Mouse (Mus musculus) MEL (cell line): ENCODE measurements around the gene Ly6g6d. TPM values are rescaled to one million over a fixed set of nuclear protein-coding genes. Genes with fewer than 3 reads are reported as not detected.

ENCODE experiments used
- DNase-seq: peaks from one replicate; pipeline ENCODE4 v3.0.0; 2011; ENCODE audit warnings: low read depth, low spot score
- H3K27ac ChIP-seq: 2 replicates; pipeline ENCODE4 v1.5.1; 2012; ENCODE audit warnings: low read depth, mild to moderate bottlenecking, control low read depth, low read length, moderate library complexity; ENCODE audit not compliant: control insufficient read depth
- H3K27me3 ChIP-seq, 2 experiments: fragments of 150-350 bp in 1 of 2; sonication (generic) in 1 of 2; 2 replicates each; pipeline ENCODE4 v1.6.1; 2012; ENCODE audit warnings: low read length in 2 of 2, mild to moderate bottlenecking in 2 of 2, improper control_type of control experiment in 1 of 2, moderate library complexity in 1 of 2; ENCODE audit not compliant: insufficient read depth in 2 of 2, control insufficient read depth in 1 of 2
- H3K36me3 ChIP-seq, 2 experiments: 2 replicates each; pipeline ENCODE4 v1.6.1; 2012 to 2014; ENCODE audit warnings: low read length in 2 of 2, improper control_type of control experiment in 1 of 2, inconsistent platforms in 1 of 2, mild to moderate bottlenecking in 1 of 2; ENCODE audit not compliant: insufficient read depth in 2 of 2, control insufficient read depth in 1 of 2
- H3K4me1 ChIP-seq, 2 experiments: fragments of 150-350 bp in 1 of 2; sonication (generic) in 1 of 2; 2 replicates each; pipeline ENCODE4 v1.6.1; 2012; ENCODE audit warnings: low read length in 2 of 2, improper control_type of control experiment in 1 of 2, mild to moderate bottlenecking in 1 of 2; ENCODE audit not compliant: insufficient read depth in 2 of 2, control insufficient read depth in 1 of 2
- H3K4me3 ChIP-seq, 2 experiments: fragments of 150-350 bp in 1 of 2; sonication (generic) in 1 of 2; 2 replicates each; pipeline ENCODE4 v1.5.1; 2012; ENCODE audit warnings: low read depth in 2 of 2, low read length in 2 of 2, mild to moderate bottlenecking in 2 of 2, moderate library complexity in 2 of 2, control low read depth in 1 of 2, improper control_type of control experiment in 1 of 2; ENCODE audit not compliant: control insufficient read depth in 1 of 2, insufficient read depth in 1 of 2
- H3K79me2 ChIP-seq: 2 replicates; pipeline ENCODE4 v1.6.1; 2012; ENCODE audit warnings: mild to moderate bottlenecking, low read length, moderate library complexity; ENCODE audit not compliant: control insufficient read depth, poor library complexity, insufficient read depth
- H3K9ac ChIP-seq: 2 replicates; pipeline ENCODE4 v1.6.1; 2012; ENCODE audit warnings: low read depth, mild to moderate bottlenecking, control low read depth, low read length, moderate library complexity; ENCODE audit not compliant: control insufficient read depth, poor library complexity, severe bottlenecking
- H3K9me3 ChIP-seq: fragments of 150-350 bp; sonication (generic); replicated peaks from 2 replicates; pipeline ENCODE4 v1.6.1; 2012; ENCODE audit warnings: mild to moderate bottlenecking, low read length, improper control_type of control experiment, moderate library complexity; ENCODE audit not compliant: insufficient read depth
- BHLHE40 ChIP-seq: IDR thresholded peaks from 2 replicates; pipeline ENCODE4 v1.6.1; 2012; ENCODE audit warnings: low read depth, mild to moderate bottlenecking, inconsistent platforms, low read length, improper control_type of control experiment, borderline replicate concordance
- CHD1 ChIP-seq: IDR thresholded peaks from 2 replicates; pipeline ENCODE4 v1.6.1; 2012; ENCODE audit warnings: low read depth, mild to moderate bottlenecking, inconsistent platforms, low read length, improper control_type of control experiment
- CTCF ChIP-seq, 3 experiments: IDR thresholded peaks in 2 of 3; conservative IDR thresholded peaks in 1 of 3; 2 replicates each; pipeline ENCODE4 v1.5.1; 2011 to 2012; ENCODE audit warnings: low read length in 3 of 3, low read depth in 2 of 3, mild to moderate bottlenecking in 2 of 3, improper control_type of control experiment in 1 of 3, inconsistent platforms in 1 of 3, mixed read lengths in 1 of 3, moderate library complexity in 1 of 3; ENCODE audit not compliant: control insufficient read depth in 1 of 3, insufficient read depth in 1 of 3, poor library complexity in 1 of 3, severe bottlenecking in 1 of 3
- ETS1 ChIP-seq: IDR thresholded peaks from 2 replicates; pipeline ENCODE4 v1.6.1; 2012; ENCODE audit warnings: low read depth, mild to moderate bottlenecking, inconsistent platforms, low read length, improper control_type of control experiment, moderate library complexity
- GABPA ChIP-seq: IDR thresholded peaks from 2 replicates; pipeline ENCODE4 v1.6.1; 2012; ENCODE audit warnings: low read depth, mild to moderate bottlenecking, inconsistent platforms, low read length, improper control_type of control experiment, moderate library complexity
- GATA1 ChIP-seq: IDR thresholded peaks from 2 replicates; pipeline ENCODE4 v1.6.1; 2011; ENCODE audit warnings: low read depth, low read length, improper control_type of control experiment
- HCFC1 ChIP-seq: IDR thresholded peaks from 2 replicates; pipeline ENCODE4 v1.6.1; 2012; ENCODE audit warnings: low read depth, mild to moderate bottlenecking, inconsistent platforms, low read length, improper control_type of control experiment, moderate library complexity
- JUND ChIP-seq: IDR thresholded peaks from 2 replicates; pipeline ENCODE4 v1.6.1; 2011; ENCODE audit warnings: low read depth, mild to moderate bottlenecking, improper control_type of control experiment, low read length
- KAT2A ChIP-seq: conservative IDR thresholded peaks from 2 replicates; pipeline ENCODE4 v1.6.1; 2012; ENCODE audit warnings: low read depth, low read length, improper control_type of control experiment, inconsistent platforms
- MAZ ChIP-seq: IDR thresholded peaks from 2 replicates; pipeline ENCODE4 v1.6.1; 2012; ENCODE audit warnings: low read depth, mild to moderate bottlenecking, inconsistent platforms, low read length, improper control_type of control experiment
- MXI1 ChIP-seq: IDR thresholded peaks from 2 replicates; pipeline ENCODE4 v1.6.1; 2011; ENCODE audit warnings: mild to moderate bottlenecking, low read depth, low read length, improper control_type of control experiment
- MYC ChIP-seq: IDR thresholded peaks from 2 replicates; pipeline ENCODE4 v1.6.1; 2011; ENCODE audit warnings: low read depth, mild to moderate bottlenecking, low read length, improper control_type of control experiment, moderate library complexity
- NRF1 ChIP-seq: IDR thresholded peaks from 2 replicates; pipeline ENCODE4 v1.6.1; 2014; ENCODE audit warnings: low read depth, mild to moderate bottlenecking, inconsistent platforms, low read length, improper control_type of control experiment, moderate library complexity; ENCODE audit not compliant: poor library complexity, insufficient read depth, severe bottlenecking
- POLR2A ChIP-seq, 2 experiments: IDR thresholded peaks; 2 replicates each; pipeline ENCODE4 v1.6.1; 2011 to 2012; ENCODE audit warnings: low read length in 2 of 2, mild to moderate bottlenecking in 2 of 2, control low read depth in 1 of 2, improper control_type of control experiment in 1 of 2, low read depth in 1 of 2, moderate library complexity in 1 of 2; ENCODE audit not compliant: control insufficient read depth in 1 of 2, insufficient read depth in 1 of 2, poor library complexity in 1 of 2
- POLR2AphosphoS5 ChIP-seq: IDR thresholded peaks from 2 replicates; pipeline ENCODE4 v1.6.1; 2012; ENCODE audit warnings: low read depth, borderline replicate concordance, mild to moderate bottlenecking, inconsistent platforms, low read length, moderate library complexity, mixed read lengths
- RAD21 ChIP-seq: IDR thresholded peaks from 2 replicates; pipeline ENCODE4 v1.6.1; 2011; ENCODE audit warnings: mild to moderate bottlenecking, low read depth, low read length, improper control_type of control experiment
- RCOR1 ChIP-seq: IDR thresholded peaks from 2 replicates; pipeline ENCODE4 v1.6.1; 2012; ENCODE audit warnings: low read depth, mild to moderate bottlenecking, inconsistent platforms, low read length, improper control_type of control experiment
- SIN3A ChIP-seq: IDR thresholded peaks from 2 replicates; pipeline ENCODE4 v1.6.1; 2012; ENCODE audit warnings: low read length, improper control_type of control experiment, inconsistent platforms
- SMC3 ChIP-seq: IDR thresholded peaks from 2 replicates; pipeline ENCODE4 v1.6.1; 2011; ENCODE audit warnings: low read depth, low read length, improper control_type of control experiment
- TAL1 ChIP-seq: IDR thresholded peaks from 2 replicates; pipeline ENCODE4 v1.6.1; 2012; ENCODE audit warnings: mild to moderate bottlenecking, inconsistent platforms, low read length, moderate library complexity, mixed read lengths
- TBP ChIP-seq: IDR thresholded peaks from 2 replicates; pipeline ENCODE4 v1.8.0; 2011; ENCODE audit warnings: low read depth, low read length, improper control_type of control experiment
- TCF12 ChIP-seq: IDR thresholded peaks from 2 replicates; pipeline ENCODE4 v1.6.1; 2014; ENCODE audit warnings: low read depth, mild to moderate bottlenecking, inconsistent platforms, low read length, improper control_type of control experiment, moderate library complexity
- UBTF ChIP-seq: IDR thresholded peaks from 2 replicates; pipeline ENCODE4 v1.6.1; 2012; ENCODE audit warnings: low read depth, mild to moderate bottlenecking, inconsistent platforms, low read length, improper control_type of control experiment, moderate library complexity, borderline replicate concordance; ENCODE audit not compliant: insufficient read depth
- USF1 ChIP-seq: IDR thresholded peaks from 2 replicates; pipeline ENCODE4 v1.6.1; 2014; ENCODE audit warnings: low read depth, mild to moderate bottlenecking, inconsistent platforms, low read length, improper control_type of control experiment, moderate library complexity
- ZC3H11A ChIP-seq: IDR thresholded peaks from 2 replicates; pipeline ENCODE4 v1.6.1; 2012; ENCODE audit warnings: low read depth, mild to moderate bottlenecking, inconsistent platforms, low read length, improper control_type of control experiment
- ZKSCAN1 ChIP-seq: IDR thresholded peaks from 2 replicates; pipeline ENCODE4 v1.6.1; 2012; ENCODE audit warnings: low read depth, mild to moderate bottlenecking, inconsistent platforms, low read length, improper control_type of control experiment, moderate library complexity
- ZMIZ1 ChIP-seq: IDR thresholded peaks from 2 replicates; pipeline ENCODE4 v1.6.1; 2012; ENCODE audit warnings: low read depth, mild to moderate bottlenecking, inconsistent platforms, low read length, improper control_type of control experiment, moderate library complexity
- ZNF384 ChIP-seq: IDR thresholded peaks from 2 replicates; pipeline ENCODE4 v1.6.1; 2012; ENCODE audit warnings: low read depth, mild to moderate bottlenecking, inconsistent platforms, low read length, improper control_type of control experiment
- polyA plus RNA-seq, 2 experiments: library from polyadenylated mRNA; stranded (reverse) in 1 of 2; unstranded in 1 of 2; fragments of >175 nt in 1 of 2; fragments of >200 nt in 1 of 2; gene quantifications; 2 replicates each; pipeline versions ENCODE4 v1.2.1 to v1.2.4; 2012; ENCODE audit warnings: low replicate concordance in 2 of 2, low read depth in 1 of 2; ENCODE audit not compliant: insufficient read length in 2 of 2, insufficient read depth in 1 of 2, missing spikeins in 1 of 2
- total RNA-seq: library from RNA; depleted of rRNA; stranded (reverse); fragments of 300-350 nt; gene quantifications from 2 replicates; pipeline ENCODE4 v1.2.3, GENCODE M21; 2012

The Ly6g6d gene
- total and polyA plus RNA-seq, 3 experiments = 4.4 to 5.5 TPM; not detected in 1

- DNase-seq = no peak
- H3K27ac ChIP-seq = no peak within 1 kb of the TSS
- no peaks in the 10 kb centered on the region for H3K79me2 ChIP-seq
- H3K4me3 ChIP-seq = no peak within 1 kb of the TSS
- no peak for TF ChIP-seq SMC3
- no peak for TF ChIP-seq CTCF (IDR thresholded peaks at IDR 0.05 in 2 of 3, conservative IDR thresholded peaks at IDR 0.05 in 1 of 3; ENCODE audit: control insufficient read depth in 1 of 3, insufficient read depth in 1 of 3, low read depth in 2 of 3, low read length in 3 of 3, poor library complexity in 1 of 3, severe bottlenecking in 1 of 3)
- TF ChIP-seq GATA1 = no peak
- no peak for TF ChIP-seq SIN3A
- TF ChIP-seq GABPA = no peak
- no peak for TF ChIP-seq ZC3H11A
- TF ChIP-seq ETS1 = no peak
- TF ChIP-seq MXI1 = no peak
- TF ChIP-seq TCF12 = no peak
- TF ChIP-seq CHD1 = no peak
- TF ChIP-seq NRF1 = no peak
- TF ChIP-seq KAT2A = no peak
- TF ChIP-seq JUND = no peak
- no peak for TF ChIP-seq ZNF384
- no peak for TF ChIP-seq UBTF
- no peak for TF ChIP-seq POLR2A (IDR thresholded peaks at IDR 0.05; ENCODE audit: control insufficient read depth in 1 of 2, insufficient read depth in 1 of 2, low read depth in 1 of 2, low read length in 2 of 2, poor library complexity in 1 of 2)
- TF ChIP-seq RAD21 = no peak
- TF ChIP-seq MAZ = no peak
- no peaks in the 10 kb centered on the region for H3K27me3 ChIP-seq
- peaks cover 0 to 15% of the 10 kb centered on the region in 2 experiments; a peak in 3 of 4 replicates for H3K4me1 ChIP-seq
- H3K9ac ChIP-seq = no peak within 1 kb of the TSS
- H3K36me3 ChIP-seq = no peaks in the 10 kb centered on the region; a peak in 1 of 4 replicates
- H3K9me3 ChIP-seq = no peaks in the 10 kb centered on the region
Measured at GRCm38 (mm10) chr17:35066084-35066483, 11.8 kb downstream of the Ly6g6d start, which contains the start of gene Mpig6b. Gene Mpig6b (minus strand): TSS chr17:35066184.

GRCm38 (mm10) chr17:35064951-35065947 lies 12.6 kb downstream of the Ly6g6d start, which contains the start of gene Ly6g6c:
Gene Ly6g6c (plus strand): TSS chr17:35065388.
- no peaks in the 10 kb centered on the region for H3K27me3 ChIP-seq
- DNase-seq = no peak
- no peak within 1 kb of the TSS for H3K27ac ChIP-seq
- no peaks in the 10 kb centered on the region for H3K79me2 ChIP-seq
- H3K4me3 ChIP-seq = no peak within 1 kb of the TSS
- H3K4me1 ChIP-seq = peaks cover 0 to 9% of the 10 kb centered on the region in 2 experiments; a peak in 3 of 4 replicates
- H3K36me3 ChIP-seq = no peaks in the 10 kb centered on the region; a peak in 1 of 4 replicates
- TF ChIP-seq ZMIZ1 (no peak), GABPA (no peak), POLR2AphosphoS5 (no peak), USF1 (no peak), RCOR1 (no peak), CHD1 (no peak), NRF1 (no peak), TAL1 (no peak), ETS1 (no peak), ZKSCAN1 (no peak), BHLHE40 (no peak), TBP (no peak), HCFC1 (no peak), ZNF384 (no peak), MYC (no peak), JUND (no peak), CTCF (IDR thresholded peaks at IDR 0.05 in 2 of 3, conservative IDR thresholded peaks at IDR 0.05 in 1 of 3; ENCODE audit: control insufficient read depth in 1 of 3, insufficient read depth in 1 of 3, low read depth in 2 of 3, low read length in 3 of 3, poor library complexity in 1 of 3, severe bottlenecking in 1 of 3) (no peak)
- no peak within 1 kb of the TSS for H3K9ac ChIP-seq
- H3K9me3 ChIP-seq = no peaks in the 10 kb centered on the region
